Mouse (Mus musculus) hindbrain, embryonic 14.5 days (tissue): ENCODE measurements at regions not wholly inside any gene's neighbourhood (a gene's known extent, or its start where the extent isn't known, plus 50 kb on each side); places are given as distances from the start of the nearest gene placed in this dataset.
"Not testable (repeated sequence)": the region's sequence is repeated elsewhere in the genome, so short reads cannot be mapped to it uniquely, and the experiment has no call there.

Source experiments
- ATAC-seq: fragments of 200-750 bp; cut with Nextera tagmentation; 2 replicates; pipeline ENCODE4 v1.8.0; 2017; ENCODE audit warnings: moderate number of reproducible peaks, mild to moderate bottlenecking, moderate TSS enrichment, moderate library complexity; ENCODE audit not compliant: low FRiP score
- DNase-seq: peaks from one replicate; pipeline ENCODE4 v3.0.0-alpha.2; 2015; ENCODE audit warnings: low spot score
- H3K27ac ChIP-seq: fragments of 300-500 bp; sonication (generic); 2 replicates; pipeline ENCODE4 v1.5.1; 2014; ENCODE audit warnings: mild to moderate bottlenecking, moderate library complexity
- H3K27me3 ChIP-seq: fragments of 300-500 bp; sonication (generic); 2 replicates; pipeline ENCODE4 v1.6.1; 2014; ENCODE audit warnings: mild to moderate bottlenecking, low read length, mixed read lengths; ENCODE audit not compliant: control insufficient read depth, insufficient read depth
- H3K36me3 ChIP-seq: fragments of 300-500 bp; sonication (generic); replicated peaks from 2 replicates; pipeline ENCODE4 v1.6.1; 2014; ENCODE audit not compliant: control insufficient read depth, insufficient read depth
- H3K4me1 ChIP-seq: fragments of 300-500 bp; sonication (generic); replicated peaks from 2 replicates; pipeline ENCODE4 v1.6.1; 2014; ENCODE audit warnings: antibody characterized with exemption, low read length, mixed read lengths; ENCODE audit not compliant: control insufficient read depth, insufficient read depth
- H3K4me2 ChIP-seq: fragments of 300-500 bp; sonication (generic); replicated peaks from 2 replicates; pipeline ENCODE4 v1.6.1; 2014; ENCODE audit warnings: mild to moderate bottlenecking, moderate library complexity
- H3K4me3 ChIP-seq: fragments of 300-500 bp; sonication (generic); replicated peaks from 2 replicates; pipeline ENCODE4 v1.5.1; 2014; ENCODE audit warnings: mild to moderate bottlenecking, low read length
- H3K9ac ChIP-seq: fragments of 300-500 bp; sonication (generic); 2 replicates; pipeline ENCODE4 v1.6.1; 2014
- H3K9me3 ChIP-seq: fragments of 300-500 bp; sonication (generic); 2 replicates; pipeline ENCODE4 v1.6.1; 2016; ENCODE audit warnings: low read length; ENCODE audit not compliant: control insufficient read depth
- WGBS: fragments of 180-500 bp; shearing (Covaris S2); extraction: QIAGEN DNeasy Blood & Tissue Kit; methylation state at CpG from one replicate; pipeline ENCODE4 v1.1.7; 2014; 5-methylcytosine and 5-hydroxymethylcytosine counted together

- no peaks in the 10 kb centered on the region for H3K4me1 ChIP-seq
- no peak overlapping the region for H3K4me2 ChIP-seq
- no peaks in the 10 kb centered on the region for H3K9me3 ChIP-seq
- H3K27me3 ChIP-seq = no peaks in the 10 kb centered on the region
- no peak for ATAC-seq
- DNase-seq = peak; percentile 61
- no peaks in the 10 kb centered on the region for H3K36me3 ChIP-seq
- H3K4me3 ChIP-seq = no peak overlapping the region
- no peak overlapping the region for H3K27ac ChIP-seq
- no peak overlapping the region for H3K9ac ChIP-seq
- WGBS = 72% methylated on average over 3 of the region's 3 CpGs
These were observed 1811.9 kb upstream of the G6pd2 start for GRCm38 (mm10) chr5:59996698-59997097.

GRCm38 (mm10) chr5:60042603-60043175 lies 1765.9 kb upstream of the G6pd2 start:
- not testable (repeated sequence) for H3K27ac ChIP-seq, H3K9me3 ChIP-seq, H3K4me1 ChIP-seq, H3K4me2 ChIP-seq, H3K36me3 ChIP-seq, DNase-seq, H3K4me3 ChIP-seq, H3K27me3 ChIP-seq, H3K9ac ChIP-seq
- WGBS = 91% methylated on average over 6 of the region's 7 CpGs
- peak; percentile 100 for ATAC-seq

- no peak overlapping the region for H3K9ac ChIP-seq
- no peak overlapping the region for H3K27ac ChIP-seq
- H3K9me3 ChIP-seq = no peaks in the 10 kb centered on the region
- no peaks in the 10 kb centered on the region for H3K27me3 ChIP-seq
- no peaks in the 10 kb centered on the region for H3K36me3 ChIP-seq
- no peak overlapping the region for H3K4me3 ChIP-seq
- no peak for ATAC-seq
- 67% methylated on average over 3 of the region's 3 CpGs for WGBS
- no peak overlapping the region for H3K4me2 ChIP-seq
- DNase-seq = no peak
- H3K4me1 ChIP-seq = no peaks in the 10 kb centered on the region
These were observed 1759.6 kb upstream of the G6pd2 start for GRCm38 (mm10) chr5:60049053-60049452.

- DNase-seq = no peak
- ATAC-seq = no peak
- Histone ChIP-seq H3K9ac (no peak overlapping the region), H3K36me3 (no peaks in the 10 kb centered on the region), H3K27me3 (no peaks in the 10 kb centered on the region), H3K4me2 (no peak overlapping the region), H3K4me3 (no peak overlapping the region), H3K9me3 (no peaks in the 10 kb centered on the region), H3K4me1 (no peaks in the 10 kb centered on the region), H3K27ac (no peak overlapping the region)
- 51% methylated on average over 6 of the region's 6 CpGs for WGBS
These were observed 1747.4 kb upstream of the G6pd2 start for GRCm38 (mm10) chr5:60061178-60061577.
